Mouse (Mus musculus) neural tube, embryonic 14.5 days (tissue): Measurements from ENCODE around the gene Gtf3c1. TPM values are rescaled to one million over a fixed set of nuclear protein-coding genes. Genes with fewer than 3 reads are reported as not detected.
A peak's percentile ranks its signal among the peaks of the same experiment; 100 is the strongest.

Experiments used
- ATAC-seq: fragments of 200-750 bp; cut with Nextera tagmentation; 2 replicates; pipeline ENCODE4 v1.8.0; 2017; ENCODE audit warnings: low read depth, mild to moderate bottlenecking, moderate TSS enrichment, moderate library complexity
- H3K27ac ChIP-seq: fragments of 300-500 bp; sonication (generic); 2 replicates; pipeline ENCODE4 v1.5.1; 2014; ENCODE audit warnings: low read depth, mild to moderate bottlenecking, control low read depth, low read length, moderate library complexity, mixed read lengths
- H3K27me3 ChIP-seq: fragments of 300-500 bp; sonication (generic); 2 replicates; pipeline ENCODE4 v1.6.1; 2014; ENCODE audit warnings: low read length; ENCODE audit not compliant: control insufficient read depth, insufficient read depth
- H3K36me3 ChIP-seq: fragments of 300-500 bp; sonication (generic); 2 replicates; pipeline ENCODE4 v1.6.1; 2014; ENCODE audit warnings: low read length, mixed read lengths; ENCODE audit not compliant: control insufficient read depth, insufficient read depth
- H3K4me1 ChIP-seq: fragments of 300-500 bp; sonication (generic); 2 replicates; pipeline ENCODE4 v1.6.1; 2014; ENCODE audit warnings: low read length; ENCODE audit not compliant: control insufficient read depth, insufficient read depth
- H3K4me2 ChIP-seq: fragments of 300-500 bp; sonication (generic); 2 replicates; pipeline ENCODE4 v1.6.1; 2014; ENCODE audit warnings: mild to moderate bottlenecking, low read depth, low read length, control low read depth
- H3K4me3 ChIP-seq: fragments of 300-500 bp; sonication (generic); 2 replicates; pipeline ENCODE4 v1.5.1; 2014; ENCODE audit warnings: low read depth, low read length, control low read depth, mixed read lengths
- H3K9ac ChIP-seq: fragments of 300-500 bp; sonication (generic); replicated peaks from 2 replicates; pipeline ENCODE4 v1.6.1; 2014; ENCODE audit warnings: low read depth, mild to moderate bottlenecking, control low read depth, low read length, mixed read lengths
- H3K9me3 ChIP-seq: fragments of 300-500 bp; sonication (generic); 2 replicates; pipeline ENCODE4 v1.6.1; 2016; ENCODE audit warnings: low read length; ENCODE audit not compliant: control insufficient read depth
- WGBS: fragments of 180-500 bp; shearing (Covaris S2); extraction: QIAGEN DNeasy Blood & Tissue Kit; methylation state at CpG from one replicate; pipeline ENCODE4 v1.1.7; 2014; 5-methylcytosine and 5-hydroxymethylcytosine counted together
- polyA plus RNA-seq: library from polyadenylated mRNA; unstranded; fragments of >200 nt; fragmentation: Nextera tagmentation; extraction: Ambion mirVana; gene quantifications from 2 replicates; pipeline ENCODE4 v1.2.1, GENCODE M21; 2014

Gene Gtf3c1
- polyA plus RNA-seq, 1 experiment from 2014 or later, result 41.9 TPM

- WGBS, result 28% methylated on average over 9 of the region's 9 CpGs
- Histone ChIP-seq H3K4me2 (no peak overlapping the region), H3K27me3 (no peaks in the 10 kb centered on the region), H3K9ac (0 out of 2 replicates have a peak overlapping the region, but pooled peaks have one; percentile 25), H3K36me3 (peaks cover 31% of the 10 kb centered on the region), H3K4me3 (no peak overlapping the region), H3K4me1 (no peaks in the 10 kb centered on the region), H3K27ac (peak overlapping the region; percentile 67), H3K9me3 (no peaks in the 10 kb centered on the region)
- ATAC-seq, result peak; percentile 76
Observed at GRCm38 (mm10) chr7:125638870-125639386, 68.7 kb downstream of the Gtf3c1 start.

- peaks cover 30% of the 10 kb centered on the region for H3K36me3 ChIP-seq
- WGBS, result 82% methylated on average over 6 of the region's 6 CpGs
- H3K4me3 ChIP-seq, result no peak overlapping the region
- H3K27ac ChIP-seq, result 0 out of 2 replicates have a peak overlapping the region, but pooled peaks have one; percentile 45
- ATAC-seq, result no peak
- H3K4me1 ChIP-seq, result no peaks in the 10 kb centered on the region
- no peaks in the 10 kb centered on the region for H3K9me3 ChIP-seq
- H3K9ac ChIP-seq, result no peak overlapping the region
- no peak overlapping the region for H3K4me2 ChIP-seq
- no peaks in the 10 kb centered on the region for H3K27me3 ChIP-seq
Observed at GRCm38 (mm10) chr7:125638376-125638775, 69.2 kb downstream of the Gtf3c1 start.

GRCm38 (mm10) chr7:125637220-125638140 is 70.1 kb downstream of the Gtf3c1 start:
- no peaks in the 10 kb centered on the region for H3K27me3 ChIP-seq
- H3K9me3 ChIP-seq, result no peaks in the 10 kb centered on the region
- H3K36me3 ChIP-seq, result peaks cover 21% of the 10 kb centered on the region
- no peak overlapping the region for H3K4me3 ChIP-seq
- no peak for ATAC-seq
- H3K4me1 ChIP-seq, result no peaks in the 10 kb centered on the region
- no peak overlapping the region for H3K27ac ChIP-seq
- WGBS, result 83% methylated on average over 8 of the region's 8 CpGs
- no peak overlapping the region for H3K9ac ChIP-seq
- no peak overlapping the region for H3K4me2 ChIP-seq

GRCm38 (mm10) chr7:125630989-125631388 is 76.6 kb downstream of the Gtf3c1 start:
- Histone ChIP-seq H3K9ac (no peak overlapping the region), H3K4me3 (no peak overlapping the region), H3K27me3 (no peaks in the 10 kb centered on the region), H3K27ac (no peak overlapping the region), H3K9me3 (no peaks in the 10 kb centered on the region), H3K36me3 (no peaks in the 10 kb centered on the region), H3K4me1 (no peaks in the 10 kb centered on the region), H3K4me2 (no peak overlapping the region)
- ATAC-seq, result no peak
- 84% methylated on average over 3 of the region's 3 CpGs for WGBS

- no peaks in the 10 kb centered on the region for H3K27me3 ChIP-seq
- no peak overlapping the region for H3K4me2 ChIP-seq
- H3K9me3 ChIP-seq, result no peaks in the 10 kb centered on the region
- no peak overlapping the region for H3K4me3 ChIP-seq
- no peaks in the 10 kb centered on the region for H3K36me3 ChIP-seq
- no peaks in the 10 kb centered on the region for H3K4me1 ChIP-seq
- no peak overlapping the region for H3K9ac ChIP-seq
- H3K27ac ChIP-seq, result no peak overlapping the region
- 55% methylated on average over 4 of the region's 4 CpGs for WGBS
- no peak for ATAC-seq
Observed at GRCm38 (mm10) chr7:125630317-125630716, 77.3 kb downstream of the Gtf3c1 start.

GRCm38 (mm10) chr7:125625829-125626228 is 81.8 kb downstream of the Gtf3c1 start:
- Histone ChIP-seq H3K9me3 (no peaks in the 10 kb centered on the region), H3K36me3 (no peaks in the 10 kb centered on the region), H3K9ac (no peak overlapping the region), H3K27ac (no peak overlapping the region), H3K4me3 (no peak overlapping the region), H3K4me1 (no peaks in the 10 kb centered on the region), H3K27me3 (no peaks in the 10 kb centered on the region), H3K4me2 (no peak overlapping the region)
- no peak for ATAC-seq
- WGBS, result 54% methylated on average over 7 of the region's 7 CpGs

GRCm38 (mm10) chr7:125625219-125625618 is 82.4 kb downstream of the Gtf3c1 start:
- WGBS, result 79% methylated on average over 4 of the region's 4 CpGs
- no peaks in the 10 kb centered on the region for H3K36me3 ChIP-seq
- ATAC-seq, result no peak

GRCm38 (mm10) chr7:125622741-125623685 is 84.6 kb downstream of the Gtf3c1 start:
- WGBS, result 74% methylated on average over 7 of the region's 7 CpGs

More at GRCm38 (mm10) chr7:125625219-125625618, 82.4 kb downstream of the Gtf3c1 start:
- H3K4me1 ChIP-seq, result no peaks in the 10 kb centered on the region
- H3K4me2 ChIP-seq, result no peak overlapping the region
- no peak overlapping the region for H3K4me3 ChIP-seq
- H3K9ac ChIP-seq, result no peak overlapping the region
- H3K9me3 ChIP-seq, result no peaks in the 10 kb centered on the region
- no peaks in the 10 kb centered on the region for H3K27me3 ChIP-seq
- H3K27ac ChIP-seq, result no peak overlapping the region

More at GRCm38 (mm10) chr7:125622741-125623685, 84.6 kb downstream of the Gtf3c1 start:
- H3K4me1 ChIP-seq, result no peaks in the 10 kb centered on the region
- no peak for ATAC-seq
- H3K9ac ChIP-seq, result no peak overlapping the region
- H3K36me3 ChIP-seq, result no peaks in the 10 kb centered on the region
- H3K27ac ChIP-seq, result no peak overlapping the region
- H3K4me2 ChIP-seq, result no peak overlapping the region
- no peaks in the 10 kb centered on the region for H3K27me3 ChIP-seq
- no peaks in the 10 kb centered on the region for H3K9me3 ChIP-seq
- H3K4me3 ChIP-seq, result no peak overlapping the region
